Mouse (Mus musculus): Measurements from ENCODE around the gene Il3. TPM values are rescaled to one million over a fixed set of nuclear protein-coding genes. Genes with fewer than 3 reads are reported as not detected.

The Il3 gene
- polyA plus RNA-seq (2016; fragmentation: Nextera tagmentation; extraction: Ambion mirVana) = not detected in 2 replicates

DNA sequence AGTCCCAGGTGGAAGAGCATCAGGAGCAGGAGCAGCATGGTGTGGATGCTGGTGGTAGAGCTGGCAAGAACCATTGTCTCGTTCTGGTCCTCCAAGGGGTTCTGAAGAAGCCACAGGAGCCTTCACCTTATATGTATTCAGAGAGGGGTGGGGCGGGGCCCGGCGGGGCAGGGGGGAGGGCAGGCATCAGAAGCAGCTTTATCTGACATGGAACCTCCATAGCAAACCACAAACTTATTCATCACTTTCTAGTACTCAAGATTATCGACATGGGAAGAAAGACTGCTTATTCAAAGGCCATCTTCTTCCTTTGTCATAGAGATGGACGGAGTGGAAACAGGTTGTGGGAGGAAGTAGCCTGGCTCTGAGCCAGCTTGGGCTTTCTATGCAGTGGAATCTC, at the start of gene Il3:
TSS of gene Il3 (minus strand) at position 101 of the 400 bp plus-strand sequence.
- H3K27ac ChIP-seq = no peak within 1 kb of the TSS
- H3K9me3 ChIP-seq = no peaks in the 10 kb centered on the region
- H3K4me3 ChIP-seq = no peak within 1 kb of the TSS
- no peaks in the 10 kb centered on the region for H3K27me3 ChIP-seq
- no peak within 1 kb of the TSS for H3K9ac ChIP-seq
- no peak for ATAC-seq (ENCODE audit: insufficient number of reproducible peaks, insufficient read depth, low FRiP score, low TSS enrichment)
- WGBS = 85% methylated on average over 6 of the region's 6 CpGs
- no peak within 1 kb of the TSS for H3K4me2 ChIP-seq (replicated peaks)
- no peaks in the 10 kb centered on the region for H3K36me3 ChIP-seq
- H3K4me1 ChIP-seq = no peaks in the 10 kb centered on the region

DNA sequence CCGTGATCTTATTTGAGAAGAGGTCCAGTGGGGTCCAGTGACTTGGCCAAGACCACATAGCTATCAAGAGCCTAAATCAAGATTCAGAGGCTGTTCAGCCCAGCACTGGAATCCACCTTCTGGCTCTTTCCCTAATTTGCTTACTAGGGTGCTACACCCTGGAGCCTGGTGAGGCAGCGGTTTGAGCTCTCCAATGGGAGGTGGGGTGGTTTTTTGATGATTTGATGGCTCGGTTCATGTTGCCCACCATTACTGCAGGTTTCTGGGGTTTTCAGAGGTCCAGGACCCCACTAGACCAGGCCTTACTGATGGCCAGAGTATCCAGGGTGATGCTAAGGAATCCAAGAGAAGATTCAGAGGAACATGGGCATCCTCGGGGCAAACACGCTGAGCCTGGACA, 48.3 kb upstream of the Il3 start:
- Histone ChIP-seq H3K9ac (no peak overlapping the region), H3K4me3 (no peak overlapping the region), H3K4me2 (replicated peaks) (no peak overlapping the region), H3K27me3 (no peaks in the 10 kb centered on the region), H3K4me1 (peaks cover 3% of the 10 kb centered on the region; the same call in 1 of the 2 replicates), H3K9me3 (no peaks in the 10 kb centered on the region), H3K27ac (no peak overlapping the region), H3K36me3 (no peaks in the 10 kb centered on the region)
- no peak for ATAC-seq (ENCODE audit: insufficient number of reproducible peaks, insufficient read depth, low FRiP score, low TSS enrichment)
- WGBS = 90% methylated on average over 5 of the region's 5 CpGs

DNA sequence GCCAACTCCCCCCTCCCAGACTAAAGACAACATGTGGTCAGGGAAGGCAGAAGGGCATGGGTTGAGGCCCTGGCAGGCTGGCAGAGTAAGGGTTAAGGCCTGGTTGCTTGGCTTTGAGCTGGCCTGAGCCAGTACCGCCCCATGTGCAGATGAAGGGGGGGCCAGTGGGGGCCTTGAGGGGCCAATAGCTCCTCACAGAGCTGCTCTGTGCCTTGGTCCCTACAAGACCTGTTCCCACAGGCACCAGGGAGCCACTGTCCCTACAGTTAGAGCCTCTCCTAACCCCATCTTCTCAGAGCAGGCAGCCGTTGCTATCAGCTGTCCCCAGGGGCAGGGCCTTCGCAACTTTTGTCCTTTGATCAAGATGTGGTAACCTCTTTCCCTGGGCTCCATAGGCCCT, 47.7 kb upstream of the Il3 start:
- no peak for ATAC-seq (ENCODE audit: insufficient number of reproducible peaks, insufficient read depth, low FRiP score, low TSS enrichment)
- no peaks in the 10 kb centered on the region for H3K27me3 ChIP-seq
- WGBS = 9% methylated on average over 3 of the region's 3 CpGs
- H3K4me1 ChIP-seq = peaks cover 3% of the 10 kb centered on the region; the same call in 1 of the 2 replicates
- H3K4me2 ChIP-seq (replicated peaks) = no peak overlapping the region
- no peak overlapping the region for H3K9ac ChIP-seq
- H3K36me3 ChIP-seq = no peaks in the 10 kb centered on the region
- H3K4me3 ChIP-seq = no peak overlapping the region
- no peak overlapping the region for H3K27ac ChIP-seq
- H3K9me3 ChIP-seq = no peaks in the 10 kb centered on the region

DNA sequence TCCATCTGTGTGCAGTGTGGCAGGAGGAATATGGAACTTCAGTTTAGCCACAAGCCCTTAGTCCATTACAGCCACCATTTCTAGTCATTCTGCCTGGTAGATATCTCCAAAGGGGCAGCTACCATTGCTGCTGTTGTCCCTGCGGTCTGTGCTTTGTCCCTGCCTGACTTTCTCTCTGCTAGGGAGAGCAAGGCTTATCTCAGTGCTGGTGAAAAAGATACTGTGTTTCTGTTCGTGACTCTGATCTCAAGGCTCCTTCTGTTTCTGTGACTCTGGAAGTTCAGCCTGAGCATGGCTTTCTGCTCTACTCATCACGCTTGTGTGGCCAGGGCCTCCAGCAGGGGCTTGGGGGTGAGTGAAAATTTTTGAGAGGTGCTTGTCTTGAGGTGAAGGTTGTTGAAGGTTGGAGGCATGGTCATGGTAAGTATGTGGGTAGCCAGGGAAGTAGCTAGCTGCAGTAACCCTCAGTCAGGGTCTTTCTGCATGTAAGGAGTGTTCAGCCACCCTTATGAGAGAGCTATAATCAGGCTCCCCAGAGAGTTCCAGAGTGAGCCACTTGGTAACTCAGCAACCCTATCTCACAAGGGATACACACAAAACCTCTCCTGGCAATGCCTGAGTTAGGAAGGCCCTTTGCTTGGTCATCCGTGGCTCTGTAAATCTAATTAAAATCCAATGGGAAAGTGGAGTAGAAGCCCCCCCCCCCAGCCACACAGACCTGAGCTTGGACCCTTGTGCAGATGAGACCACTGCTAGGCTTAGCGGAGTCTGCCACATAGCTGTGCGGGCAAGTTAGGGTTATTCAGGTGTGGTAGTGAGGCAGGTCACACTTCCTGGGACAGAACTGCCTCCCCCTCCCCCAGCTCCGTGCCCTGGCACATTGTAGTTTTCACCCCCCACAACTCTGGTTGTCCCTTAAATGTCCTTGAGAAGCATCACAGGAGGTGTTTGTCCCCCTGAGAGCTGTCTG, 46.6 kb upstream of the Il3 start:
- Histone ChIP-seq H3K27ac (no peak overlapping the region), H3K27me3 (no peaks in the 10 kb centered on the region), H3K9ac (no peak overlapping the region), H3K4me2 (replicated peaks) (no peak overlapping the region), H3K4me3 (no peak overlapping the region), H3K4me1 (peaks cover 3% of the 10 kb centered on the region; the same call in 1 of the 2 replicates), H3K9me3 (no peaks in the 10 kb centered on the region), H3K36me3 (no peaks in the 10 kb centered on the region)
- ATAC-seq (ENCODE audit: insufficient number of reproducible peaks, insufficient read depth, low FRiP score, low TSS enrichment) = no peak
- WGBS = 72% methylated on average over 7 of the region's 7 CpGs

DNA sequence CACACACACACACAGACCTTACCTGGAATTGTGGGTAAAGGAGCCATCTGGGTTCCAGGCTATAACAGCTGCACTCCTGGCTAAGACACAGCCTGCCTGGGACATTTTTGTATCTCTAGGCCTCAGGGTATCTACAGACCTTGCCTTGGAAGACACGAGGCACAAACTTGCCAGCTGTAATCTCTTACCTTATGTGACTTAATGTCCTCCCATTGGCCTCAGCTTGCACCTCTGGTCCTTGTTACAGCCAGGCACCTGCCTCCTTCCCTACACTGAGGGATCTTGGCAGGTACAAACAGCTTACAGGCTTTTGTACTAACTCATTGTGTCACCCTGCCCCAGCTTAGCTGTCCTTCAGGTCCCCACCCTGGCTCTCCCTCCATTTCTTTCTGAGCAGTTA, 45.5 kb upstream of the Il3 start:
- Histone ChIP-seq H3K27me3 (no peaks in the 10 kb centered on the region), H3K4me3 (no peak overlapping the region), H3K4me1 (peaks cover 3% of the 10 kb centered on the region; the same call in 1 of the 2 replicates), H3K4me2 (replicated peaks) (no peak overlapping the region), H3K9ac (no peak overlapping the region), H3K27ac (no peak overlapping the region), H3K36me3 (no peaks in the 10 kb centered on the region), H3K9me3 (no peaks in the 10 kb centered on the region)
- no peak for ATAC-seq (ENCODE audit: insufficient number of reproducible peaks, insufficient read depth, low FRiP score, low TSS enrichment)
- WGBS = 30% methylated on average over 1 of the region's 1 CpGs

DNA sequence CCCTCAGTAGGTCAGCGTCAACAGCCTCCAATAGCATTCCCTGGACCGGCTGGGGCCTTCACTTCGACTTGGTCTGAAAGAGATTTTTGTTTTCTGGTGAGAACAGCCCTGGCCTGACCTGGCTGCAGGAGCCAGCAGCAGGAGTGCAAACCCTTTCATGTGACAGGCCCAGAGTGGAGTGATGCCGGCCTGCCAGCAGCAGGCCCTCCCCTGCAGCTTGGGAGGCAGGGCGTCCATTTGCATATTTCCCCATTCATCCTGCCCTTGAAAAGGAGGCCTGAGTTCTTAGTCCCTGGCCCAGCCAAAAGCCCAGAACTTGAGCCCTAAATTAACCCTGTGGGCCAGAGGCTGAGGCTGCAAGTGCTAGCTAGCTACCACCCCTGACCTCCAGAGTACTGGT, 44.9 kb upstream of the Il3 start:
- peaks cover 3% of the 10 kb centered on the region; the same call in 1 of the 2 replicates for H3K4me1 ChIP-seq
- no peaks in the 10 kb centered on the region for H3K27me3 ChIP-seq
- no peak overlapping the region for H3K4me3 ChIP-seq
- ATAC-seq (ENCODE audit: insufficient number of reproducible peaks, insufficient read depth, low FRiP score, low TSS enrichment) = no peak
- no peak overlapping the region for H3K9ac ChIP-seq
- no peak overlapping the region for H3K27ac ChIP-seq
- H3K4me2 ChIP-seq (replicated peaks) = no peak overlapping the region
- H3K9me3 ChIP-seq = no peaks in the 10 kb centered on the region
- no peaks in the 10 kb centered on the region for H3K36me3 ChIP-seq
- WGBS = 11% methylated on average over 5 of the region's 5 CpGs

DNA sequence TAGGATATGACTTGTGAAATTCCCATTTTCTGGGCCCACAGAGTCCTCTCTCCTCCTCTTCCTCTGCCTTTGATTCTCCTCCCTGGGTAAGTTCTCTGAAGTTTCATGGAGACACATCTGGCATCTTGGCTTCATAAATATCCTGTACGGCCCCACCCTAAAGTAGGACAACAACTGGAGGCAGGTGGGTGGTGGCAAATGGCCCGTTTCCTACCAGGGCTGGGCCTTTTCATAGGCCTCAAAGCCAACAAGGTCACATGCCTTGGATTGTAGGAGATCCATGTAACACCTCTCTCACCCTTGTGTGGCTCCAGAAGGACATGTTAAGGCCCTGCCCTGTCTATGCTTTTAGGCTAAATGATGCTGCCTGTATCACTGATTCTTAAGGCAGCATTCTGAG, 43.5 kb upstream of the Il3 start:
- peaks cover 3% of the 10 kb centered on the region; the same call in 1 of the 2 replicates for H3K4me1 ChIP-seq
- H3K4me2 ChIP-seq (replicated peaks) = no peak overlapping the region
- H3K27ac ChIP-seq = no peak overlapping the region
- WGBS = 76% methylated on average over 2 of the region's 2 CpGs
- H3K9ac ChIP-seq = no peak overlapping the region
- no peak for ATAC-seq (ENCODE audit: insufficient number of reproducible peaks, insufficient read depth, low FRiP score, low TSS enrichment)
- no peaks in the 10 kb centered on the region for H3K36me3 ChIP-seq
- no peaks in the 10 kb centered on the region for H3K9me3 ChIP-seq
- H3K27me3 ChIP-seq = 0 out of 2 replicates have a peak, but pooled peaks cover 6% of the 10 kb centered on the region
- H3K4me3 ChIP-seq = no peak overlapping the region

DNA sequence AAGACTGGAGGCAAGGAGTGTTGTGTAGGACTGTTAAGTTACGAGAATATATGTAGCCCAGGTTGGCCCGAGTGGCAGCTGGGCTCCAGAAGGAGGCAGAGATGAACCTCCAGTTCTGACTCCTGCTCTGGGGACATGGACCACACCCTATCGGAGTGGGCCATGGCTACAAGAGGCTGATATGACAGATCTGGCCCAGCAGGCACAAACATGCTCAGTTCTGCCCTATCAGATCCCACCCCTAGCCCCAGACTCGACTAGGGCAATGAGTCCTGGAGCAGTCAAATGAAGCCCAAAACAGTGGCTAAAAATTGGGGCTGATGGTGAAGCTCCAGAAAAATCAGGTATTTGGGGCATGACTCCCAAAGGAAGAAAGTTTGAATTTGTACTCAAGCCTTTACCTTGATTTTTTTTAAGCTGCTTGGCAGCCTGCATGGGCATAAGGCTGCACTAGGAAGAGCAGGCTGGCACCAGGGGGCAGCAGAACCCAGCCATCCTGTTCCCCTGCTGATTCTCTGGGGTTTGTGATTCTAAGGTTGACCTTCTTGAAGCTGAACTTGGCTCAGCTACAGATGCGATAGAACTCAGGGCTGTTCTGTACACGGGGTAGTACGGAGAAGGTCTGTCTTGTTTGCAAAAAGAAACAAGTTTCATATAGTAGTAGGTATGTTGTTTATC, 40.2 kb upstream of the Il3 start:
- no peaks in the 10 kb centered on the region for H3K9me3 ChIP-seq
- no peak overlapping the region for H3K27ac ChIP-seq
- H3K4me2 ChIP-seq (replicated peaks) = no peak overlapping the region
- WGBS = 72% methylated on average over 7 of the region's 7 CpGs
- no peak overlapping the region for H3K9ac ChIP-seq
- H3K4me1 ChIP-seq = no peaks in the 10 kb centered on the region; the same call in 1 of the 2 replicates
- no peak for ATAC-seq (ENCODE audit: insufficient number of reproducible peaks, insufficient read depth, low FRiP score, low TSS enrichment)
- no peak overlapping the region for H3K4me3 ChIP-seq
- peaks cover 21% of the 10 kb centered on the region for H3K27me3 ChIP-seq
- no peaks in the 10 kb centered on the region for H3K36me3 ChIP-seq

DNA sequence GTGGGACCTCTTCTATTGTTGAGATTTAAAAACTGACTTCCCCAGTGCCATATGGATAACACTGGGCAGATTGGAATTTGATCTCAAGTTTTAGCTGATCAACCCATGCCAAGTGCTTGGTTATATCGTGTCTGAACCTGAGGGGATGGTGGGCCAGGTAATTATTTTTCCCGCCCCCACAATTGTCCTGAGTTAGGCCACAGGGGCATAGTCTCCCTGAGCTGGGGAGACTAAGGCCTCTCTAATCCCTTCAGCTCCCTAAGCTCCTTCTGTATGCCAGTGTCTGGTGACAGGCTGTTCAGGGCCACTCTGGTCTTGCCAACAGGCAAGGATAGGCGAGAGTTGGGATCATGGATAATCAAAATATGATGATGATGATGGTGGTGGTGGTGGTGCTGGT, 38.3 kb upstream of the Il3 start:
- no peak for ATAC-seq (ENCODE audit: insufficient number of reproducible peaks, insufficient read depth, low FRiP score, low TSS enrichment)
- Histone ChIP-seq H3K4me1 (no peaks in the 10 kb centered on the region), H3K9ac (no peak overlapping the region), H3K4me2 (replicated peaks) (no peak overlapping the region), H3K27me3 (peaks cover 21% of the 10 kb centered on the region), H3K4me3 (no peak overlapping the region), H3K36me3 (no peaks in the 10 kb centered on the region), H3K9me3 (no peaks in the 10 kb centered on the region), H3K27ac (no peak overlapping the region)
- 76% methylated on average over 3 of the region's 3 CpGs for WGBS

DNA sequence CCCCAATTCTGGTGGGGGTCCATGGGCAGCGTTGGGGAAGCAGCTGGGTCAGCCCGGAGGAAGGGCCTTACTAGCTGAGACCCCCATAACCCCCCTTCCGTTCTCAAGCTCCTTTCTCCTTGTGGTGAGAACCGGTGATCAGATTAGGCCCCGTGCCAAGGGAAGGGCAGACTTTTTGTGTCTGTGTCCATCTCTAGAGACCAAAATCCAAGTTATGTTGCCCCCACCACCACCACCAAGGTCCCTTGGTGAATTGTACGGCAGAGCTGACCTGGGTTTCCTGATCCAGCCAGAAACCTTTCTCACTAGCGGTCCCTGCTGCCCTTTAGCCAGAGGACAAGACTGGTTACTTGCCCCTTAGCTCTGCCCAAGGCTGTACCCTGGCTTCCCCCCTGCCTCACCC, 37.4 kb upstream of the Il3 start:
- peaks cover 21% of the 10 kb centered on the region for H3K27me3 ChIP-seq
- no peaks in the 10 kb centered on the region for H3K4me1 ChIP-seq
- peak overlapping the region; percentile 95 for H3K4me2 ChIP-seq (replicated peaks)
- no peak overlapping the region for H3K27ac ChIP-seq
- H3K36me3 ChIP-seq = no peaks in the 10 kb centered on the region
- H3K9ac ChIP-seq = peak overlapping the region; percentile 63
- ATAC-seq (ENCODE audit: insufficient number of reproducible peaks, insufficient read depth, low FRiP score, low TSS enrichment) = no peak
- H3K9me3 ChIP-seq = no peaks in the 10 kb centered on the region
- 6% methylated on average over 7 of the region's 7 CpGs for WGBS
- H3K4me3 ChIP-seq = peak overlapping the region; percentile 55

DNA sequence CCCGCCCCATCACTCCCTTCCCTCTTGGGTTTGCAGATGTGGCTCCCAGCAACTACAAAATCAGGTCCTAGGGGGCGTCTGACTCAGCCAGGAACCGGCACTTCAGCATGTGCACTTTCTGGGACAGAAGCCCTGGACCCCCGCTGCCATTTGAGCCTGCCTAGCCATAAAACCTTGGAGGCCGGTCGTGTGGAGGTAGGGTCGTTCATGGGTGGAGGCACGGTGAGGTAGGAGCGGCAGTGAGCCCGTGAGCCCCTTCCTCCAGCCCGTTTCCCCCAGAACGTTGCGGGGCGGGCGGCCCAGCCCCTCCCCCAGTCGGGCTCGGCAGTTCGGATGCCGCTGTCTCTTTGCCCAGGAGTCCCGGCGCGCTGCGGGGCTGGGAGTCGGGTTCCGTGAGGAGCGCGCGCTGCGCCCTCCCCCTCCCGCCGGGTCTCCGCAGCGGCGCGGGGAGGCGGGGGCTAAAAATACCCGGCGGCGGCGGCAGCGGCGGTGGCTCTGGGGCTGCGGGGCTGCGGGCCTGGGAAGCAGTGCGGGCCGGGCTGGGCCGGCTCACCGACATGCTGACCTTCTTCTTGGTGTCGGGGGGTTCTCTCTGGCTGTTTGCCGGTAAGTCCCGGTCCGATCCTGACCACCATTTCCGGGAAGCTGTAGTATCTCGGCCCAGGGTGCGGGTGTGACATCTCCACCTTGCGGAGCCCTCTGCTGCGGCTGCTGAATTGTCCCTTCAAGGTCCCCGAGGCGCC, 36.8 kb upstream of the Il3 start, which contains the start of gene Acsl6:
TSS of gene Acsl6 (plus strand) at position 71 of the 743 bp plus-strand sequence.
- WGBS = under 1% methylated on average over 54 of the region's 59 CpGs
- Histone ChIP-seq H3K27me3 (peaks cover 21% of the 10 kb centered on the region), H3K4me3 (peak within 1 kb of the TSS; percentile 55), H3K27ac (no peak within 1 kb of the TSS), H3K36me3 (no peaks in the 10 kb centered on the region), H3K4me2 (replicated peaks) (peak within 1 kb of the TSS; percentile 95), H3K4me1 (no peaks in the 10 kb centered on the region), H3K9ac (peak within 1 kb of the TSS; percentile 63), H3K9me3 (no peaks in the 10 kb centered on the region)
- peak; percentile 56; the same call in 1 of the 2 replicates for ATAC-seq (ENCODE audit: insufficient number of reproducible peaks, insufficient read depth, low FRiP score, low TSS enrichment)

Measured in embryonic facial prominence, embryonic 12.5 days (tissue).